Mouse (Mus musculus): ENCODE results near the gene Thtpa.

GRCm38 (mm10) chr14:55061845-55062244 lies 32.7 kb upstream of the Thtpa start:
- no peak for TF ChIP-seq CTCF (IDR thresholded peaks at IDR 0.05; ENCODE audit: borderline replicate concordance, extremely low read depth, insufficient read depth, insufficient read length)
- TF ChIP-seq POLR2A (IDR thresholded peaks at IDR 0.05; ENCODE audit: borderline replicate concordance, extremely low read depth, insufficient read depth, insufficient read length, poor library complexity, severe bottlenecking): no peak

Data from brain, embryonic 14.5 days (tissue).